Mouse (Mus musculus): Measurements from ENCODE around the gene Gm3542.
"Not testable (repeated sequence)": the region's sequence is repeated elsewhere in the genome, so short reads cannot be mapped to it uniquely, and the experiment has no call there.

The Gm3542 gene

DNA sequence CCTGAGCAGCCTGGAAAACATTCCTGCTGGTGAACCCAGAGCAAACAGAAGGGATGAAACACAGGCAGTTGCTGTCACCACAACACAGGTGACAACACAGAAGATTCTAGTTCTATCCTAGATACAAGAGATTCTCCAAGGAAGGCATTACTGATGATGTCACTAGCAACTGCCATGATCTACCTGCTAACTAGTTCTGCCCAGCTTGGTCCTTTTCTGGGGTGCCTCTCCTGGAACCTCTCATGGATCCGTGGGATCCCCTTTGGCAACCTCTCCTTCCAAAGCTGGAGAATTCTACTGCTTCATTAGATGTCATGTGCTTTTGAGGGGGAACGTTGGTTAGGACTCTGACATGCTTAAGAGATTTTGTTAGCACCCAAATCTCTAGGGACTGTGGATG lies at the start of gene Gm3542:
Gene Gm3542 (minus strand): TSS at position 101 of the 400 bp plus-strand sequence.
- DNase-seq, result not testable (repeated sequence)
